Mouse (Mus musculus): ENCODE data around the gene Pced1b. TPM values are rescaled to one million over a fixed set of nuclear protein-coding genes. Genes with fewer than 3 reads are reported as not detected.
A peak's percentile ranks its signal among the peaks of the same experiment; 100 is the strongest.

Pced1b gene
- polyA plus RNA-seq, 1 experiment from 2014 or later, result 3.4 TPM

DNA sequence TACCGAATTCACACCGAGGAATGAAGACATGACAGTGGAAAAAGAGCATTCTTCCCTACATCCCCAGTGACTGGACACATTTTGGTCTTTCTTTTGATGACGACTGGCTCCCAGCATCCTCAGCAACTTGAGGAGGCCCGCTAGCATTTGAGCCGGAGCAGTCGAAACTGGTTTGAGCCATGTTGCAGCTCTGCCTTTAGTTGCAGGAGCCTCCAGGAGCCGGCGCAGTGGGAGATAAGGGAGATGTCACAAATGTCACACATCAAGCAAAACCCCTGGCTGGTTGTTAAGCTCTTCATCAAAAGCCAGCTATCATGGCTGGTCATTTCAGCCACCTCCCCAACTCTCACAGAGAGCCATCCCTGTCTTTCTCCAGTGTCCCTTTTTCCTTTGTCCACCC, 157.6 kb downstream of the Pced1b start:
- ATAC-seq (ENCODE audit: low read depth), result peak; percentile 61
- Histone ChIP-seq H3K9me3 (replicated peaks; ENCODE audit: control insufficient read depth, low read length) (no peaks in the 10 kb centered on the region), H3K27ac (ENCODE audit: low read length) (no peak overlapping the region), H3K36me3 (ENCODE audit: control insufficient read depth, insufficient read depth) (no peaks in the 10 kb centered on the region), H3K4me1 (ENCODE audit: control insufficient read depth, low read depth, low read length) (peaks cover 10% of the 10 kb centered on the region), H3K4me3 (ENCODE audit: low read depth, low read length) (no peak overlapping the region), H3K4me2 (ENCODE audit: low read depth, low read length) (no peak overlapping the region), H3K9ac (ENCODE audit: low read depth, low read length) (no peak overlapping the region; the same call in 1 of the 2 replicates), H3K27me3 (ENCODE audit: control insufficient read depth, insufficient read depth, low read depth, low read length) (no peaks in the 10 kb centered on the region)
- 51% methylated on average over 8 of the region's 8 CpGs for WGBS (ENCODE audit: insufficient replicate concordance)

DNA sequence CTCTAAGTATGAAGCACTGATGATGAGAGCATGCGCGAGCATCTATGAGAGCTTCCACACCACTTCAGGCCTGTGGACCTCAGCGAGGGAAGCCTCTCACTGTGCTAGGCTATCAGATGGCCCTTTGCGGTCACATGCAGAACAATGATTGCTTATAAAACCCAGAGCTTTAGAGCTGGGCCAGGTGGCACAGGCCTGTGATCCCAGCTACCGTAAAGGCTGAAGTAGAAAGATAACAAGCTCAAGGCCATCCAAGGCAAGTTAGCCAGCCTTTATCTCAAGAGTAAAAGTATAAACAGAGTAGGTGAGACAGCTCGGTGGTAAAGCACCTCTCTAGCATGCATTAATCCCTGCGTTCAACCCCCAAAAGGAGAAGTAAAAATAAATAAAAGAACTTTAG, 158.1 kb downstream of the Pced1b start:
- no peak overlapping the region for H3K4me2 ChIP-seq (ENCODE audit: low read depth, low read length)
- H3K27me3 ChIP-seq (ENCODE audit: control insufficient read depth, insufficient read depth, low read depth, low read length), result no peaks in the 10 kb centered on the region
- no peak overlapping the region for H3K27ac ChIP-seq (ENCODE audit: low read length)
- peaks cover 10% of the 10 kb centered on the region for H3K4me1 ChIP-seq (ENCODE audit: control insufficient read depth, low read depth, low read length)
- H3K9me3 ChIP-seq (replicated peaks; ENCODE audit: control insufficient read depth, low read length), result no peaks in the 10 kb centered on the region
- H3K36me3 ChIP-seq (ENCODE audit: control insufficient read depth, insufficient read depth), result no peaks in the 10 kb centered on the region
- no peak overlapping the region for H3K9ac ChIP-seq (ENCODE audit: low read depth, low read length)
- H3K4me3 ChIP-seq (ENCODE audit: low read depth, low read length), result no peak overlapping the region
- 23% methylated on average over 7 of the region's 7 CpGs for WGBS (ENCODE audit: insufficient replicate concordance)
- ATAC-seq (ENCODE audit: low read depth), result peak; percentile 89

DNA sequence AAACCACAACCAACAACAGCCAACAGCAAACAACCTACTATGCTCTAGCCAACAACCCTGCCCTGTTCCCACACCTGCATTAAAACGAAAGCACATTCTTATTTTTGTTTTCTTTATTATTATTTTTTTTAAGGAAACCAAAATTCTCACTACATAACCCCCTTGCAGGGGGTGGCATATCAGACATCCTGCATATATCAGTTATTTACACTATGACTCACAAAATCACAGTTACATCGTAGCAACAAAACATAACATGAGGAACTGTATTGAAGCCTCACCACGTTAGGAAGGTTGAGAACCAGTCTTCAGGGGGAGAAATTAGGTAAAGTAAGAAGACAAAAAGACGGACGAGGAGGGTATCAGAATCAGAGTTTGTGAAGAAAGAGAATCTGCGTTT, 159.2 kb downstream of the Pced1b start:
- H3K9me3 ChIP-seq (replicated peaks; ENCODE audit: control insufficient read depth, low read length), result no peaks in the 10 kb centered on the region
- no peak overlapping the region for H3K27ac ChIP-seq (ENCODE audit: low read length)
- ATAC-seq (ENCODE audit: low read depth), result no peak
- no peak overlapping the region for H3K4me2 ChIP-seq (ENCODE audit: low read depth, low read length)
- no peak overlapping the region for H3K9ac ChIP-seq (ENCODE audit: low read depth, low read length)
- H3K4me1 ChIP-seq (ENCODE audit: control insufficient read depth, low read depth, low read length), result peaks cover 10% of the 10 kb centered on the region
- no peaks in the 10 kb centered on the region for H3K27me3 ChIP-seq (ENCODE audit: control insufficient read depth, insufficient read depth, low read depth, low read length)
- 65% methylated on average over 6 of the region's 6 CpGs for WGBS (ENCODE audit: insufficient replicate concordance)
- H3K4me3 ChIP-seq (ENCODE audit: low read depth, low read length), result no peak overlapping the region
- no peaks in the 10 kb centered on the region for H3K36me3 ChIP-seq (ENCODE audit: control insufficient read depth, insufficient read depth)

DNA sequence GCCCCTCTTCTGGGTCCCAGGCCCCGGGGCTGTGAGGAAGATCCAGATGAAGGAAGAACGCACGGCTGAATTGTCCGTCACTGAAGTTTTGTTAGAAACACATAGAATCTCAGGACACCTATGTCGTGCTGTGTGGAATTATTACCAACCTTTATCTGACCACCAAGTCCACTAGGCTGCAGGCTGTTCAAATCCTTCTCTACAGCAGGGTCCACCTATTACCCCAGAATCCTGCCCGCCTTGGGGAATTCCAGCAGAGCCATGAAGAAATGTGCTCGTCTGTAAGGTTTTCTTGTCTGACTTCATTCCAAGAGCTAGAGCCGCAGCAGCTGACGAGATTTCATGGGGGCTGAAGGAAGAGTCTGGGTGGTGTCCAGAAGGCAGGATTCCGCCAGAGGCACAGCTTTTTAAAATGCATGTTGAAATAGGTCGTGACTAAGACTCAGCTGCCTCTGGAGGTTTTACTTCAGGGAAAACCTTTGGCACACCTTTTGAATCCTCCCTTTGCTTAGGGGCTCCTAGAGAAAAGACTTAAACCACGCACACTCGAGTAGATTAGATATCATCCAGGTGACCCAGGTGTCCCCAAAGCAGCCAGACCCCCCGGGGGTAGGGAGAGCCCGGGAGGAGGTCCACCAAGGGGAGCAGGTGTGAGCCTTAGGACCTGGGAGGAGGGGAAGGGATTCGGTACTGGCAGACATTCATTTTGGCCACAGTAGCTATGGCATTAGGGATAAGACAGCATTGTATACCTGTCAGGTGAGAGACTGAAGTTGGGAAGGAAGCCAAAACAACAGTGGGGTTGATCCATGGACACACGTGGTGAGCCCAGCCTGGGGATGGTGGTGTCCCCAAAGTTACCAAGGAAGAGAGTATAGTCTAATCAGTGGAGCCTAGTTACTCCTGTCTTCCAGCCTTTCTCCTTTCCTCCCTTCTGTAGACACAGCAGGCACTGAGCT, 160.9 kb downstream of the Pced1b start:
- H3K9ac ChIP-seq (ENCODE audit: low read depth, low read length), result no peak overlapping the region
- WGBS (ENCODE audit: insufficient replicate concordance), result 60% methylated on average over 17 of the region's 17 CpGs
- no peaks in the 10 kb centered on the region for H3K9me3 ChIP-seq (replicated peaks; ENCODE audit: control insufficient read depth, low read length)
- H3K4me3 ChIP-seq (ENCODE audit: low read depth, low read length), result no peak overlapping the region
- no peak overlapping the region for H3K4me2 ChIP-seq (ENCODE audit: low read depth, low read length)
- H3K27ac ChIP-seq (ENCODE audit: low read length), result no peak overlapping the region
- H3K27me3 ChIP-seq (ENCODE audit: control insufficient read depth, insufficient read depth, low read depth, low read length), result no peaks in the 10 kb centered on the region
- peaks cover 10% of the 10 kb centered on the region for H3K4me1 ChIP-seq (ENCODE audit: control insufficient read depth, low read depth, low read length)
- no peak for ATAC-seq (ENCODE audit: low read depth)
- no peaks in the 10 kb centered on the region for H3K36me3 ChIP-seq (ENCODE audit: control insufficient read depth, insufficient read depth)

DNA sequence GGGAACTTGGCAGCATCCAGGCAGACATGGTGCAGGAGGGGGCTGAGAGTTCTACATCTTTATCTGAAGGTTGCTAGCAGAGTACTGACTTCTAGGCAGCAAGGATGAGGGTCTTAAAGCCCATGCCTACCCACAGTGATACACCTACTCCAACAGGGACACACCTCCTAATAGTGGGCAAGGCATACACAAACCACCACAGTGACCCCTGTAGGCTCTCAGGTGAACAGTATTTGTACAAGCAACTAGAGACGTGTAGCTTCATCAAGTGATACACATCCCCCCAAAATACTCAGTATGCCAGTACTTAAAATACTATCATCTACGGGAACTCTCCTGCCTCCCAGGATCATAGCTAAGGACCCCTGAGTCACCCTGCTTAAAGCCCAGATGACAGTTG, 164.2 kb downstream of the Pced1b start:
- Histone ChIP-seq H3K9me3 (replicated peaks; ENCODE audit: control insufficient read depth, low read length) (no peaks in the 10 kb centered on the region), H3K36me3 (ENCODE audit: control insufficient read depth, insufficient read depth) (no peaks in the 10 kb centered on the region), H3K27me3 (ENCODE audit: control insufficient read depth, insufficient read depth, low read depth, low read length) (no peaks in the 10 kb centered on the region), H3K4me2 (ENCODE audit: low read depth, low read length) (no peak overlapping the region), H3K4me1 (ENCODE audit: control insufficient read depth, low read depth, low read length) (no peaks in the 10 kb centered on the region), H3K4me3 (ENCODE audit: low read depth, low read length) (no peak overlapping the region), H3K27ac (ENCODE audit: low read length) (no peak overlapping the region), H3K9ac (ENCODE audit: low read depth, low read length) (no peak overlapping the region)
- 72% methylated on average over 2 of the region's 2 CpGs for WGBS (ENCODE audit: insufficient replicate concordance)
- ATAC-seq (ENCODE audit: low read depth), result no peak

DNA sequence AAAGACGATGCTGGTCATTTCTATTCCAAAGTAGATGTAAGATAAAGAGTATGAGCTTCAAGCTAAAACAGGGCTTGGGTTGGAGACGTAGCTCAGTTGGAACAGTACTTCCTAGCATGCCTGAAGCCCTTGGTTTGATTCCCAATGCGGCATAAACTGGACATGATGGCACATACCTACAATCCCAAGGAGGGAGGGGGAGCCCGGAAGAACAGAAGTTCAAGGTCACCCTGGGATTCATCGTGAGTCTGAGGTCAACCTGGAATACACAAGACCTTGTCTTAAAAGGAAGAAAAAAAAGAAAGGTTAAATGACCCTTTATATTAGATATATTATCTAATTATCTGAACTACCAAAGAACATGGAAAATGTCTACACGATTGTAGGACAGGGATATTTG, 164.8 kb downstream of the Pced1b start:
- H3K36me3 ChIP-seq (ENCODE audit: control insufficient read depth, insufficient read depth), result no peaks in the 10 kb centered on the region
- H3K27me3 ChIP-seq (ENCODE audit: control insufficient read depth, insufficient read depth, low read depth, low read length), result no peaks in the 10 kb centered on the region
- no peak for ATAC-seq (ENCODE audit: low read depth)

DNA sequence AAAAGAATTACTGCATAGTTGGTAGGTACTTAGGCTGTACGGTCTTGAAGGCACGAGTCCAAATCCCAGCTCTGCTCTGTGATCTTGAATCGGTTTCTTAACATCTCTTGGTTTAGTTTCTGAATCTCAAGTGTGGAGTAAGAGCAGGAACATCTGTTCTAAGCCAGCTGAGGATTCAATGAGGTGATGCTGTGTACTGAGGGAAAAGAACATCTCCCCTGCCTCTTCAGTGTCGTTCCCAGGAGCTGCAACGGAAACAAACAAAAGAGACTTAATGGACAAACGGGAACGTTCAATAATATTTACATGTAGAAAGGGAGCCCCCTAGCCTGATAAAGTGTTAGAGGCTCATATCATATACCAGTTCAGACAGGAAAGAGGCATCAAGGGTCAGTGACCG, 165.4 kb downstream of the Pced1b start:
- no peak overlapping the region for H3K27ac ChIP-seq (ENCODE audit: low read length)
- 78% methylated on average over 8 of the region's 8 CpGs for WGBS (ENCODE audit: insufficient replicate concordance)
- no peaks in the 10 kb centered on the region for H3K36me3 ChIP-seq (ENCODE audit: control insufficient read depth, insufficient read depth)
- no peaks in the 10 kb centered on the region for H3K27me3 ChIP-seq (ENCODE audit: control insufficient read depth, insufficient read depth, low read depth, low read length)
- H3K4me2 ChIP-seq (ENCODE audit: low read depth, low read length), result no peak overlapping the region
- H3K9ac ChIP-seq (ENCODE audit: low read depth, low read length), result no peak overlapping the region
- no peak overlapping the region for H3K4me3 ChIP-seq (ENCODE audit: low read depth, low read length)
- no peaks in the 10 kb centered on the region for H3K9me3 ChIP-seq (replicated peaks; ENCODE audit: control insufficient read depth, low read length)
- ATAC-seq (ENCODE audit: low read depth), result no peak
- H3K4me1 ChIP-seq (ENCODE audit: control insufficient read depth, low read depth, low read length), result no peaks in the 10 kb centered on the region

More for the DNA sequence above, 164.8 kb downstream of the Pced1b start:
- Histone ChIP-seq H3K27ac (ENCODE audit: low read length) (no peak overlapping the region), H3K4me2 (ENCODE audit: low read depth, low read length) (no peak overlapping the region), H3K9ac (ENCODE audit: low read depth, low read length) (no peak overlapping the region), H3K9me3 (replicated peaks; ENCODE audit: control insufficient read depth, low read length) (no peaks in the 10 kb centered on the region), H3K4me1 (ENCODE audit: control insufficient read depth, low read depth, low read length) (no peaks in the 10 kb centered on the region), H3K4me3 (ENCODE audit: low read depth, low read length) (no peak overlapping the region)
- WGBS (ENCODE audit: insufficient replicate concordance), result 67% methylated on average over 6 of the region's 6 CpGs

DNA sequence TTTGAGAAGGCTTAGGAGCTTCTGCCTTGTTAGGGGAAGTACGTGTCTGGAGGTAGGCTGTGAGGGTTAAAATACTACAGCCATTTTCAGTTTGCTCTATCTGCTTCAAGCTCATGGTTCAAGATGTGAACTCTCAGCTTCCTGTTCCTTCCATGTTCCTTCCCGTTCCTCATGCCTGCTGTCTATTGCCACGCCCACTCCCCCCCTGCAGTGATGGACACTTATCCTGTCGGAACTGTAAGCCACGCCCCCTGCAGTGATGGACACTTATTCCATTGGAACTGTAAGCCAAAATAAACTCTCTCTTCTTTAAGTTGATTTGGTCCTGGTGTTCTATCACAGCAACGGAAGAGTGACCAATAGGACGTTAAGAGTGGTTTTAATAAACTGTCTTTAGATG, 166.0 kb downstream of the Pced1b start:
- Histone ChIP-seq H3K27me3 (ENCODE audit: control insufficient read depth, insufficient read depth, low read depth, low read length) (no peaks in the 10 kb centered on the region), H3K4me2 (ENCODE audit: low read depth, low read length) (no peak overlapping the region), H3K9ac (ENCODE audit: low read depth, low read length) (no peak overlapping the region), H3K4me1 (ENCODE audit: control insufficient read depth, low read depth, low read length) (no peaks in the 10 kb centered on the region), H3K36me3 (ENCODE audit: control insufficient read depth, insufficient read depth) (no peaks in the 10 kb centered on the region), H3K9me3 (replicated peaks; ENCODE audit: control insufficient read depth, low read length) (no peaks in the 10 kb centered on the region), H3K4me3 (ENCODE audit: low read depth, low read length) (no peak overlapping the region), H3K27ac (ENCODE audit: low read length) (no peak overlapping the region)
- WGBS (ENCODE audit: insufficient replicate concordance), result 62% methylated on average over 7 of the region's 7 CpGs
- ATAC-seq (ENCODE audit: low read depth), result no peak

DNA sequence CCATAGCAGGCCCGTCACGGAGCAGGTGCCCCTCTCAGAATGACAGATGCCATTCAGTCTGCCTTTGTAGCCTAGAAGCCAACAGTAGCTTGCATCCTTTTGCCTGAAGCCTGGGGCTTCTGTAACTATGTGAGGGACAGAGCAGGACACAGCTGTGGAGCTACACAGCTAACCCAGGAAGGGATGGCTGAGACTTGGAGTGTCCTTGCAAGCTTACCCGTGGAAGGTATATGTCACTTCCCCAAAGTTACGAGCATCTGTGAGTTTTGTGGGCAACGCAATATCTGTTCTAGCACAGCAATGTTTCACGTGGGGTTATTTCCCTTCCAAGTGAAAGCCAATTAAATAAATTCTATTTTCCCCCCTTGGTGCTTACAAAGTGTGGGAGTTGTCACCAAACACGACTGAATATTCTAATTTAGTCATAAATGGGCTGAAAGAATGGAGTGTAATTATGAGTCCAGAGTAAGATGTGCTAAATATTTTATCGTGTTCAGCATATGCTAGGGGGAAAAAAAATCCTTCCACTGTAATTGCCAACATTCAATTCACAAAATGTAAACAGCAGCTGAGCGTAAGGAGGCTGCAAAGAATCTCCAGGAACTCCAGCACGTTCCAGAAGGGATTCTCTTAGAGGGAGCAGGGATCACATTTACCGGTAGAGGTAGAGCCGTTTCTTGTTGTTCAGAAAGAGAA, 168.0 kb downstream of the Pced1b start:
- Histone ChIP-seq H3K9ac (ENCODE audit: low read depth, low read length) (no peak overlapping the region), H3K4me2 (ENCODE audit: low read depth, low read length) (no peak overlapping the region), H3K9me3 (replicated peaks; ENCODE audit: control insufficient read depth, low read length) (no peaks in the 10 kb centered on the region), H3K36me3 (ENCODE audit: control insufficient read depth, insufficient read depth) (no peaks in the 10 kb centered on the region), H3K4me1 (ENCODE audit: control insufficient read depth, low read depth, low read length) (no peaks in the 10 kb centered on the region), H3K27me3 (ENCODE audit: control insufficient read depth, insufficient read depth, low read depth, low read length) (no peaks in the 10 kb centered on the region), H3K4me3 (ENCODE audit: low read depth, low read length) (no peak overlapping the region), H3K27ac (ENCODE audit: low read length) (no peak overlapping the region)
- no peak for ATAC-seq (ENCODE audit: low read depth)
- WGBS (ENCODE audit: insufficient replicate concordance), result 61% methylated on average over 12 of the region's 12 CpGs

Measured in liver, embryonic 16.5 days (tissue).